Mouse (Mus musculus) adrenal gland, adult 2 months (tissue): ENCODE measurements around the gene Wnt11. TPM values are rescaled to one million over a fixed set of nuclear protein-coding genes. Genes with fewer than 3 reads are reported as not detected.

Experiments
- DNase-seq: peaks from one replicate; pipeline ENCODE4 v3.0.0; 2021
- long read RNA-seq: library from polyadenylated mRNA; stranded (forward); transcript quantifications from one replicate; pipeline ENCODE4 v2.0.0, GENCODE M21; 2021
- polyA plus RNA-seq: library from polyadenylated mRNA; depleted of rRNA; stranded (reverse); fragments of >200 nt; gene quantifications from 2 replicates; pipeline ENCODE4 v1.2.3, GENCODE M21; 2012; rRNA removed
- total RNA-seq, 2 experiments: library from RNA; stranded (reverse); gene quantifications; 2 replicates each; pipeline ENCODE4 v1.2.3; 2021

Wnt11 gene
- total RNA-seq (1 to 10 TPM in 1 of 2 experiments, under 1 TPM in 1; 0.69 to 4.9 TPM), polyA plus RNA-seq (6.3 and 13.2 TPM in 2 replicates)
- long read RNA-seq, partial matches to known transcripts = 1 of 9 reads
- long read RNA-seq, other reads (novel, unspliced or antisense) = 7 of 9 reads

DNA sequence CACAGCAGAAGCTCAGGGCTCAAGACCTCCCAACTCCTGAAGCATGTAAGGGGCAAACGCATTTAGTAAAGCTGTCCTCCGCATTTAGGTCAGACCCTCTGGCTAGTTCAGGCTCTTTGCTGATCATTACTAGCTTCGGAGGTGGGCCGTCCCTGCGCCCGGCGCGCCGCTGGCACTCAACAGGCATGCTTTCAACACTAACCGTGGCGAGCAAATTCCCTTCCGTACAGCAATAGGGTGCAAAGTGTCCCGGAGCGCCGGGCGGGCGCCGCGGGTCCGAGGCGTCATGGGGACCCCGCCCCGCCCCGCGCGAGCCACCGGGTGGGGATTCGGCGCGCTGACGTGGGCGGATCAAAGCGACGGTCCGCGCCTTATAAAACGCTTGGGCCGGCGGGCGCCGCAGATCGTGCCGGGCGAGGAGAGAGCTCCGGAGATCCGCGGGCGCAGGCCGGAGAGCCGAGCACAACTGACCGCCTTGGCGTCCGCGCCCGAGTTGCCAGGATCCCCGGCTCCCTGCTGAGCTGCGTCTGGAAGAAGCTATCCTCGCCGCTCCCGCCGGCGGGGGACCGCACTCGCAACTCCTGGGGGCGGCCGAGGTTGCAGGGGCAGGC, at the start of gene Wnt11:
Wnt11 (plus strand) TSS at position 402 of the 611 bp plus-strand sequence.
- DNase-seq = peak; percentile 65

DNA sequence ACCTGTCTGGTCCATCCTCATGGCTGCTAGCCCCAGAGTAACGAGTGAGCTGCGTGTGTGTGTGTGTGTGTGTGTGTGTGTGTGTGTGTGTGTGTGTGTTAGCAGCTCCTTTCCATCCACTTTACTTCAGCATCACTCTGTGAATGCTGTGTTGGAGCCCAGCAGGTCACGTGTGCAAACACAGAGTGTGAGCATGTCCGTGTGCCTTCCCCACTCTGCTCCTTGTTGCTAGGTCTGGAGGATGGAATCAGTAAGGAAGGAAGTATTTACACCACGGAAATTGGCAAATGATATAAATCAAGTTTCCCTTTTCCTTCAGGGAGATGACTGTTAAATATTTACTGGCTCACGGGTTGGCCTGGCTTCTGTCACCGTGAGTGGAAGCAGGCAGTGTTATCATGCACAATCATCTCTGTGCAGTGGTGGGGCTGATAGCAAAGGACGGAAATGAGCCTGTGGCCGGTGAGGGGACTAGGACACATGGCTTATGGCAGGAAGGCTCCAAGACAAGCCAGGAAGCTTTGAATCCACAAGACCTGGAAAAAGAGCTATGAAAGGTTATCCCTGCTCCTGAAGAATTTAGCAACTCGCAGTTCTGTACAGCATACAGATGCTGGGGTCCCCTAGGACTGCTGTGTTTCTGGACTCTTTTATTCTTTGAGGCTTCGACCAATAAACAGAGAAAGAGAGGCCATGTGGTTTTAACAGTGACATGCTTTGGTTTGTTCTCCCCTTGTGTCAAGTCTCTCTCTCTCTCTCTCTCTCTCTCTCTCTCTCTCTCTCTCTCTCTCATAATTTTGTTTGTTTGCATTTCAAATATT, 47.9 kb upstream of the Wnt11 start:
- no peak for DNase-seq

DNA sequence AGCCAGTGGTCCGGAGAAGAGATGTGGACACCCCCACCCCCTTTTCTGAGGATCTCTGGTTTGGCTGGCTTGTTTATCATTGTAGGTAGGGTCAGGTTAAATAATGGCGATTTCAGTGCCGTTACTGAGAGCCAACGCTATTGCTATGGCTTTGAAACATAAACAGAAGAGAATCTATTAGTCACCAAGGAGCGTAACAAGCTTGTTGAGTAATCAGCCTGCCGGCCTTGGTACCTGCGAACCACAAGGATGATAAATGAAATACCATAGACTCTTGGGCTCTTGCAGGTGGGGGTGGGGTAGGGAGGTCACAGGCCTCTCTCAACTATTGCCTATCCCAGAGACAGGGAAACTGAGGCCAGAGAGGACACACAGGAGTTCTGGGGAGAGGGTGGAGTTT, 46.2 kb upstream of the Wnt11 start:
- DNase-seq = peak; percentile 60

DNA sequence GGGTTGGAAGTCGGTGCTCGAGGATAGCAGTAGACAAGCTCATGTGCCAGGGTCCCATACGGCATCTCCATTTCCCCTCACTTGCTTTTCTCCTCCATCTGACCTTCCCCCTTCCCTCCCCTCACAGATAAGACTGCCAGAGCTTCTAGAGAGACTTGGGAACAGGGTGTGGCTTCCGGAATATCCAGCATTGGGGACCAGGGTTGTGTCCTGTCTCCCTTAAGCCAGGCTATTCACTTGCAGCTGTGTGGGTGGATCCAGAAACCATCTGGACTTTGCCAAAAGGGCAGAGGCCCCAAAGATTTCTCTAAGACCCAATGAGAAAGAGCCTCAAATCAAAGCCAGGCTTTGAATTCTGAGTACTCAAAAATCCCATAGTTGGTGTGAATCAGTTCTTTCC, 45.8 kb upstream of the Wnt11 start:
- DNase-seq = no peak

DNA sequence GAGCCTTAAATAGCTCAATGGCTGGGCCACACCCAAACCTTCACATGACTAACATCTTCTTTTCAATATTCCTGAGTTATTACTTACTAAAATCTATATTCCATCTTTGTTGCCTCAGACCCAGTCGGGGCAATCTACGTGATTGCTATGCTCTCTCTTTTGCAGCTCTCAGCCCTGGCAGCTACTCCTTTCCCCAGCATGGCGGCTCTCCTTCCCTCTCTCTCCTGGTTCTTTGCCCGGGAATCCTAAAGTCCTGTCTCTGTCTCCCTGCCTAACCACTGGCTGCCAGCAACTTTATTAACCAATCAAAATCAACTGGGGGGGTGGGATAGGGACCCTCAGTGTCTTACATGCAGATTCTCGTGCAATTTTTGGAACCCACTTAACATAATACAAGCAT, 43.0 kb upstream of the Wnt11 start:
- no peak for DNase-seq

DNA sequence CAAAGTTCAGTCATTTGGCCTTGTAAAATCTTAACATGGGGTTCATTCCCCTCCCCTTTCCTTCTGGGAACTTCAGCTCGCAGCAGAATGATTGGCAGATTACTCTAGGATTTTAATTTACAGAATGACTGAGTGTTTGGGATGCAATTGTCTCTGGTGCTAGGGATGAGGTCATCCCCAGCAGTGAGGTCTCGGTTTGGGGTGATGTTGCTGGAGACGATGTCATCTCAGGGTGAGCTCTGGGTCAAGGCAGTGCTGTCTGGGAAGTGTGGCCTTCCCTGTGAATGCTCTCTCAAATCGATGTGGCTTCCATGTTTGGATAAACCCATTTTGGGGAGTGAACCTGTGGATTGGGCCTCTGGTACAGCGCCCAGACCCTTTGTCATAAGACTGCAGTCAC, 41.1 kb upstream of the Wnt11 start:
- no peak for DNase-seq

DNA sequence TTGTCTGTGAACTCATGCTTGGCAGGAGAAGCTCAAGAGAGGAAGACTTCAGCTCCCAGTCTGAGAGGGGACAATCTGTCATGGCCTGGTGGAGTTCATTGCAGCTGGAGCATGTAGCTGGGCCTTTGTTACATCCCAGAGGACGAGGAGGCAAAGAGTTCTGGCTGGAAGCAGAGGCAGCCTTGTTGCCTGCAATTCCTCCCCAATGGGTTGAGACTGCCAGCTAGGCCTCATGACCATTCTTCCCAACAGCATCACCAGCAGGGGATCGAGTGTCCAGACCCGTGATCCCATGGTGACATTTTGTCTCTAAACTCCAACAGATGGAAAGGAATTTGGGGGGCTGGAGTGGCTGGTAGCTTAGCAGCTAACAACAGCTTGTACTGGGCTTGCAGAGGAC, 40.5 kb upstream of the Wnt11 start:
- DNase-seq = no peak

DNA sequence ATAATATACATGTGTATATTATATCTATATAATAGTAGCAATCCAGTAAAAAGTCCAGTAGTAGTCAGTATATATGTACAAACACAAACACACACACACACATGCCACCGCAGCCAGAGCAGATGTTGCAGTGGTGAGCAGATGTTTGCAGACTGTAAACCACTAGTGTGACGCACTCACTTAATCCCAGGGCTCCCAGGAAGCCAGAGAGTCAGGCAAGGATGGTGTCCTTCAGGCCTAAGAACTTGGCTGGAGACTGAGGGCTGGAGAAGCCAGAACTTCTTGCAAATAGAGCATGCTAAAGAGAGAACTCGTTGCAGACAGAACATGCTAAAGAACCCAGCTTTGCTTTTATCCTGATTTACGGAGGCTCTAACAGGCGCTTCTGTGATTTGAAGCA, 39.3 kb upstream of the Wnt11 start:
- no peak for DNase-seq

DNA sequence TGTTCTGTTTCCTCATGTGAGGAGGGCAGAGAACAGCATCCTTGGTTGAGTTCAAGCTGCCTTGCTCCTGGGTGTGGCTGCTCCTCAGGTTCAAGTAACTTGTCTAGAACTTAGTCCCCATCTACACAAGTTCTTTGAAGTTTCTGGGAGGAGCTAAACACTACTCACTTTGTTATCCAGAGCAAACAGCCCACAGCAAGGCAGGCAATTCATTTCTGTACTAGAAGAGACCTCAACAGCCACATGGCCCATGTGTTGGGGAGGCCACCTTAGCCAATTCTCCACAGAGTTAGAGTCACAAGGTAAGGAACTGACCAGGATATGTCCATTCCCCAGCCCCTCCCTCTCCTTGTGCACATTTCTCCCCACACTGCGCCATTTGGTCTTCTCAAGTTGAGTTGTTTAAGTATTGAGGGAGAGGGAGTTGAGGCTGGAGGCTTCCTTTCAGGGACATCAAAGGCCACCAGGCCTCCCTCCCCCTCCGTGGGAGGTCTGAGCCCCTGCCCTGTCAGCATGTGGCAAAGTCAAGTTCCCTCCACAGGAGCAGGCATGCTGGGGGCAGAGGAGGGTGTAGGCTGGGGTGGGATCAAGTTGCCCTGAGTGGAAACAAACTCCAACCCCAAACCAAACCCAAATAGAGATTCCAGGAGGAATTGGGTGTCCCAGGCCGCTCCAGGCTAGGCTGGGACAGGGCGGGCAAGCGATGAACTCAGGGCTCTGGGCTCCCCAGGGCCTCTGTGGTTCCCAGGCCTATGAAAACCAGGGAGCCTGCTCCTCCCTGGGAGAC, 37.4 kb upstream of the Wnt11 start:
- no peak for DNase-seq

DNA sequence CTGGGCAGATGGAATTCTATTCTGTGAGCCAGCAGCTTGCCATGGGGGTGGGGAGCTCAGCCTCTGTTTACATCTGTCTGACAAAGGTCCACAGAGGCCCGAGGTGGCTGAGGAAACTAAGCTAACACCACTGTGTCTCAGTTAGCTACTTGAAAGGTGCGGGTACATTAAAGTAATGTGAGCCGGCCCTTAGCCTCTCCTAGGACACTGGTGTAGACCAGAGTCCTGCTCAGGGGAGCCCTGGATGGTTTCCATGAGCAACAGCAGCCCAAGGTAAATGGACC, 36.8 kb upstream of the Wnt11 start:
- no peak for DNase-seq

DNA sequence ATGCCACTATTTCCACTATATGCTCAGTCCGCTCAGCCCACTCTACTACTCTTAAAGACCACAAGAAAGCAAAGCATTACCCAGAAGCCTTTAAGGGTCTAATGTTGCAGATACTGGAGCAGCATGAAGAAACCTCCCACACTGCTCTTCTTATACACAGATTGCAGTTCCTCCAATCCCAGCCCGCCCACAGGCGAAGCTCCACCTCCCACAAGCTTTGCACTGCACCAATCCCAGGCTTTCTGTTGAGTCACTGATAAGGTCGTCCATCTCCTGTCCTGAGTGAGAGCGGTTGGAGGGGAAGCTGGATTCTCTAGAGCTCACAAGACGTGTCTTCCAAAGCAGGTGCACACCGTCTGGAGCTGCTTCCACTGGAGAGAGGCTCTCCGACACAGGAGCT, 34.5 kb upstream of the Wnt11 start:
- no peak for DNase-seq

DNA sequence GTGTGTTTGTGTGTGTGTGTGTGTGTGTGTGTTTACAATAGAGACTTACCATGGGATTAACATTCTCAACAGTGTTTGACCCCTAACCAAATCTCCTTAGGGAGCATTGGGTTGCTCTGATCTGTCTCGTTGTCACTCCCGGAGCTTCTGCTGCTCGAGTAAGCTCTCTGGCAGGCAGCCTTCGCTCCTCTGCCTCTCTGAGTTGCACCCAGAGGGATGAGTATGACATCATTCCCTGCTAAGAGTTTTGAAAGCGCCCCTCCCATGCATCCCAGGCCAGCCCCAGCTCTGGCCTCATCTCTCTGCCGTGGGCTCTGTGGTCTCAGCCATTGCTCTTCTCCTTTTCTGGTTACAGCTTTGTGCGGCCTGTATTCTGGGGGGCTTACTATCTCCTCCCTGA, 33.8 kb upstream of the Wnt11 start:
- no peak for DNase-seq

DNA sequence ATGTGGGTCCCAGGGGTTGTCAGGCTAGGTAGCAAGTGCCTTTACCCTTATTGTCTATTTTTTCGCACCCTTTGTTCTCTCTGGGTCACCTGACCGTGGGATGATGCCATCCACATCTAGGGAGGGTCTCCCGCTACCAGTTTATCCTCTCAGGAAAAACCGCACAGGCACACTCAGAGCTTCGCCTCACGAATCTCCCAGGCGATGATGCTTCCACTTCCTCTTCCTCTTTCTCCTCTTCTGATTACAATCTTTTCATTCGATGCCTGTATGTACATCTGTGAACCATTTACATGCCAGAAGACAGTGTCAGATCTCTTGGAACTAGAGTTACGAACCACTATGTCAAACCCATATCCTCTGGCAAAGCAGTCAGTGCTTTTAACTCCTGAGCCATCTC, 31.7 kb upstream of the Wnt11 start:
- no peak for DNase-seq

DNA sequence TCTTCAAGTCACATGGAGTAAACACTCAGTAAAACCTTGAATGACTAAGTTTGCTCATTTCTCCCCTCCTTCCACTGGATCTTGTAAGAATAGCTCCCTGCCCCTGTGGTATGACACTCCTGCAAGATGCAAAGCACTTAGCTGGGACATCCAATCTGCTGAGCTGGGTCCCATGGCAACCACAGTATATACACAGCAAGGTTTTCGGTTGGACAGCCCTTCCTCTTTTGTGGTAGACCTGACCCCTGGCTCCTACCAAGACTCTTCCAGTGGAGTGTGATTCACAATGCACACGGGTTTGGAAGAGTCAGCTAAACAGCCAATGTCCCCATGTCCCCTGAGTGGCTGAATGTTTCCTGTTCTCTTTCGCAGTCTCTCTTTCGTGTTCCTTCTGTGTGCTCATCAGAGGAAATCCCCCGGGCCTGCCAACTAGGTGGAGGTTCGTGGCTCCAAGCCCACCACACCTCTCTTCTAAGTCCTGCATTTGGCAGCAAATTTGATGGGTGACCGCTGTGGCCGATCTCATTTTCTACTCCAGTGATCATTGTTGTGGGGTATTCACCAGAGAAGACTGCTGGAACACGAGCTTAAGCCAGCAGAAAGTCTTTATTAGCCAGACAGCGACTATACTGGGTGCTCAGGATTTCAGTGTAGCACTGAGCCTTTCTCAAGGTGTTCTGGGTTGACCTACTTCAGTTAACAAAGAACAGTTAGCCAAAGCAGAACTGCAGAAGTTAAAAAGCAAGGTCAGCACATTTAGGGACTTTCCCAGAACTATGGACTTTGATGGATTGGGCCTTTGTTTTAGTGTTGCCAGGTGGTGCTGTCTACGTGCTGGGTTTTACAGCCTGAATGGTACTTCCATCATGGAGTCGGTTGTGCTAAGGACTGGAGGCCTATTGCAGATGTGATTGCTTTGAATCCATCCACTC, 29.8 kb upstream of the Wnt11 start:
- DNase-seq = no peak

DNA sequence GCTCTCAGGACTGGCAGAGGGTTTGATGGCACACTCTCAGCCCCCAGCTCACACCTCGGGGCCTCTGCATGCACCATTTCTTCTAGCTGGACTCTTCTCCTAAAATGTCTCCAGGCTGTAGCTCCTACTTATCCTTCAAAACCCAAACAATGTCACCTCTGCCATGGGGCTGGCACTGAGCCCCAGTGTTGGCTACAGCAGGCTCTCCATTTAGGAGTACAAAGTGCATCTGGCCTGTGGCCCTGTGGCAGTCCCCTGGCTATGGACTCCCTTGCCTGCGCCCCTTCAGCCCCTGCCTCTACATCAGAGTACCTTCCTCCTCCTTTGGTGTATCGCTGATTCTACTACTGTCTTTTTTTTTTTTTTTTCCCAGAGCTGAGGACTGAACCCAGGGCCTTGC, 28.0 kb upstream of the Wnt11 start:
- no peak for DNase-seq

DNA sequence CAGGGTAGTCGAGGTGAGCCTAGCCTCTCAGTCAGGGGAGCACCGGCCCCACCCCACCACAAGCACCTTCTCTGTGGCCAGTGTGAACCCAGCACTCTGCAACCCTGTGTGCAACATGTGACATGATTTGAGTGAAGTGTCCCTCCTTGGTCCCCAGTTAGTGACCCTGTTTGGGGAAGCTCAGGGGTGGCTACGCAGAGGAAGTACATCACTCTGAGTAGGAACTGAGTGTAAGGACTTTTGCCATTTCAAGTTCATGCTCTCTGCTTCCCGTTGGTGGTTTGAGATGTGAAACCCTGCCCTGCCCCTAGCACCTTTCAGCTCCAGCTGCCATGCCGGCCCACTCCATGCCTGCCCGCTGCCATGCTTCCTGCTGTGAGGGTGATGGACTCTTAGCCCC, 25.5 kb upstream of the Wnt11 start:
- DNase-seq = no peak

DNA sequence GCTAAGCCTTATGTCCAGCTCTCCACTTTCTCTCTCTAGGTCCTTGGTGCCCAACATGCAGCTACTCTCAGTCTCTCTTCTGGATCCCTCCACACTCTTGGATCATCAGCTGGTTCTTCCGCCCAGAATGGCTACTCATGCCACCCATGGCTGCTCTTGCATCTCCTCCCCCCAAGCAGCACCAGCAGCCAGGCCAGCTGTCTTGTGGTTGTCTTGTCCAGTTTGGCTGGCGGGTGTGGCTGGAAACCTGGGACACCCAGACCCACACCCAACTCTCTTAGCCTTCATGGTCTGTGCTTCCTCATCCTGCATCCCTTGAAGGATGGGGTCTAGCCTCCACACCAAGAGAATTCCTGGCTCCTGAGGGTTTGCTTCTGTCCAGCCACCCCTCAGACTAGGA, 24.3 kb upstream of the Wnt11 start:
- no peak for DNase-seq

DNA sequence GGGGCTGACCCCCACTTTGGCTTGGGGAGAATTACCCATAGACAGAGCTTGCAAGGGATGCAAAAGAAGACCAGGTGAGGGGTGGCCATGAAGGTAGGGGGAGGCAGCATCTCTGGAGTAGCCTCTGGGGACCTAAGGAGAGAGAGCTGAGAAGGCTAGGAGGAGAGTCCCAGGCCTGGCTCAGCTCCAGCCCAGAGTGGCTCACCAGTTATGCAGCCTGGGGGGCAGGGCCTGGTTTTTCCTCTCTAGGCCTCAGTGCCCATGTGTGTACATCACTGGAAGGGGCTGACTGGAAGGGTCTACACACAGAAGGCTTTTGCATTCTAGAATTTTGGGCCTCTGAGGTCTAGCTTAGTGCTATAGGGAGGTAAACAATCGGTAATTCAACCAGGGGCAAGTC, 14.4 kb upstream of the Wnt11 start:
- DNase-seq = no peak

DNA sequence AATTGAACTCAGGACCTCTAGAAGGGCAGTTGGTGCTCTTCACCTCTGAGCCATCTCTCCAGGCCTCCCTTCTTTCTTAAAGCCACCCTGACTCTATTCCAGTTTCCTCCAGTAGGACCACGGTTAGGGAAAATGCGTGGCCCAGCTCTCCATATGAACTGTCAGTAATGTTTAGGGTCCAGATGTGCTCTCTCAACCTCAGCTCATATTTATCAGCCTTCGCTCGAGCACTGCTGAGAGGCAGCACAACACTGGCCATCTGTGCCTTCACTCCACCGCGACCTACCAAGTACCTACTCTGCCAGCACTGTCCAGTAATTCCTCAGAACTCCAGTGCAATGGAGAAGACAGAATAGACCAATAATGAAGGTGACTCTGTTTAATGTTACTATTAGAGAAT, 12.0 kb upstream of the Wnt11 start:
- no peak for DNase-seq

DNA sequence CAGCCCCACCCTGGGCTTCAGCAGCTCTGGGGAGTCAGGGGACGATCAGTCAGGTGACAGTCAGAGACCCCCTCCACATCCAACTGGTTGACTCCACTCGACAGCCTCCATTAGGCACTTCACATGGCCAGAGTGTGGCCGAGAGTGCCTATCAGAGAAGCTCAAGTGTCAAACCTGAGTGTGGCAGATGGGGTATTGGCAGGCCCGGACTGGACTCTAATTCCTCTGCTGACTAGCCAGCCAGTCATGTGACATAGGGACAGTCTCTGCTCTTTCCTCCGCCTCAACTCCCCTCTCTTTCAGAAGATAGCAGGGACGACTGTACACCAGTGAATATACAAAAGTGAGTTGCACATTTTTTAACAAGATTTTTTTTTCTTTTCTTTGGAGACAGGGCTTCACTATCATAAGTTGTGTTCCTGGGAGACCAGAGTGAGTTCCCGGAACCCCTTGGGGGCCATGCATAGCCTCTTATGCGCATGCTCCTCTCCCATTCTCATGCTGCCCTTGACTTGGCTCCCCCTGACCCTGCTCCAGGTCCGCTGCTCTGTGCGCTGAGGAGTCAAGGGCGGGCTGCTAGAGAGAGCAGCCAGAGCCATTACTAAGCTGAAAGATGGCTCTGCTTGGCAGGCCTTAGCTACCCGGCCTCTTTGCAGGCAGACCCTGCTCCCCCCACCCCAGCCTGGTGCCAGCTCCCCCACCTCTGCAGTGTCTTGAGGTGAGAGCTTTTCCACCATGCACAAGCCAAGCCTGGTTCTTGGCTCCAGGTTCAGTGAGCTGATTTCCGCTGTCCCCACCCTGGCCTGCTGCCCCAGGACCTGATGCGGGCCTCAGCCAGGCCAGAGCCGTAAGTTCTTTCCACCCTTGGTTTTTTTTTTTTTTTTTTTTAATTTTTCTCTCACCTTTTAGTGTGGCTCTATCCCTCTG, 10.8 kb upstream of the Wnt11 start:
- DNase-seq = no peak

DNA sequence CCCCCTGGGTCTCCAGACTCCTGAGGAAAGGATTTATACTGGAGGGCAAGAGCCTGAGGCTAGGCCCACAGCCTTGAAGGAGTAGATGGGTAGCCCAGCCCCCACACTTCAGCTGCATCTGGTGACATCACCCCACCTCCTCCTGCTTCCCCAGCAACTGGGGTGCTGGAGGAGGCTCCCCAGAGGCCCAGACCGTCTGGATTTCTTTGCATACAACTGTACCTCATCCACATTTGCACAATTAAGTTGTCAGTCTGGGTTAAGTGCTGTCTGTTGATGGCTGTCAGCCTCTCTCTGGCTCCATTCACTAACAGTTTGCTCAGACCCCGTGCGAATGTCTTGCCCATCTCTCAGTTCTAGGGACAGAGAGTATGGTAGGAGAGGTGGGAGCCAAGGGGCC, 6.9 kb upstream of the Wnt11 start:
- no peak for DNase-seq
